Mouse (Mus musculus): ENCODE results near the gene Dok3.

Dok3 gene

DNA sequence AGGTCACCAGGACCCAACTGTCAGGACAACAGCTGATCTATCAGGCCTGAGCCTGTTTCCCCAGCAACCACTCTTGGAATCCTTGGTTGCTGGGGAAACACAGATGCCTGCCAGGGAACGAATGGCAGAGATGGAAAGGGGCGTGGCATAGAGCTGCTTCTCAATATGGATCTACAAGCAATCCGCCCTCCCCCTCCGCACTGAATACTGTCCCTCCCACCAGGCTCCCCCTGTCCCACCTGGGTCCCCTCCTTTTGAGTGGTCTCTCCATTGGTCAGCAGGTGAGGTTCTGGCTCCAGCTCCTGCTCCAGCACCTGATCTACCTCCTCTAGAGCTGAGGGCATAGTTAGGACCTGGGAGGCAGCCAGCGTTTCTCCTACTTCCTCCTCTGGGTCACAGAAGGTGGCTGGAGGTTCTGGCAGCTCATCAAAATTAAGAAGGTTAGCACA lies 54.5 kb downstream of the Dok3 start:
- DNase-seq, result peak; percentile 27

DNA sequence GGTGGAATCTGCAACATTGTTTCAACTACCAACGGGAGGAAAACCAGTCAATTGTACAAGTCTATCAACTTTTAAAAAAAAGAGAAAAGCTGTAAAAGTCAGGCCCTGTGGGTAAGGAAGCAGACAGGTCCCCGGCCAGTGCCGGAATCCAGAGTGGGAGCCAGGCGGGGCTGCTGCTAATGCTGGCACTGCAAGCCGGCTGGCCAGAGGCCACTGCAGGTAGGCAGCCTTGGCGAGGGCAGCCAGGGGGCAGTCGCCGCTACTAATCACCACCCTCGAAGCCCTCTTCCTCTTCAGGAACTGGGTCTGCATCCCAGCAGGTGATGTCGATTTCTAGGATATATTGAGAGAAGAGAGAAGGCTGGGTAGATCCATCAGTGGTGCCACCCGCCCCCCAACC lies 55.1 kb downstream of the Dok3 start:
- DNase-seq, result peak; percentile 44
